Comparison of ENCODE assay signal across 21 mouse cellular contexts in the genomic region with DNA sequence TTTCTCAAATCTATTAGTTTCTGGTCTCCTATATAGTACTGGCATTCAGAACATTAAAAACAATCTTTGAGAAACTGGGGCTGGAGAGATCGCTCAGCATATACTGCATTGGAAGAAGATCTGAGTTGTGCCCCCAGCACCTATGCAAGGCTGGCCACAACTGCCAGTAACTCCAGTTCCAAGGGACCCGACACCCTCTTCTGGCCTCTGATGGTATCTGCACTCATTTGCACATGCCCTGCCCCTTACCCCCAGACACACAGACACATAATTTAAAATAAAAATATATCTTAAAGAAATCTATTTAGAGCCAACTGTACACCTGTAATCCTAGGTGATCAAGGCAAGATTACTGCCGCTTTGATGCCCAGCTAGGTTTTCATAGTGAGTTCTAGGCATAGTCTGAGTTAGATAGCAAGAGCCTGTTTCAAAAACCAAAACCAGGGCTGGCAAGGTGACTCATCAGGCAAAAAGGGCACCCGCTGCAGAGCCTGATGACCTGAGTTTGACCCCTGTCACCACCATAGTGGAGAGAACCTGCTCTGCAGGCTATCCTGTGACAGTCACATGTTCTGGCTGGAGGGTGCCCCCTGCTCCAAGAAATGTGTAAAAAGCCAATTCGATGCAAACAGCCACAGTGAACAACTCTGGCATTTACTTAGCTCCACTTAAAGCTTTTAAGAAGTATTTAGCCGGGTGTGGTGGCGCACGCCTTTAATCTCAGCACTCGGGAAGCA. TPM values are rescaled to one million over a fixed set of nuclear protein-coding genes. Genes with fewer than 3 reads are reported as not detected.
DNase-seq lines count a peak whose midpoint lies in the region; ATAC-seq and TF ChIP-seq lines count a peak whose summit lies in the region.
"Had no signal": no experiment of that assay in that cellular context is flagged by ENCODE, and none has a peak within 500 bp of the region (broad histone marks: within the 10 kb centered on the region; RNA-seq: fewer than 3 reads in every experiment).

No protein-coding gene starts in this region.

- H3K27ac ChIP-seq in lung, postnatal 0 days (ENCODE audit: low read length), result no peak overlapping the region
- H3K27ac ChIP-seq in embryonic facial prominence, embryonic 10.5 days (replicated peaks), result no peak overlapping the region
- H3K27ac ChIP-seq in heart, embryonic 10.5 days, result no peak overlapping the region
- H3K27ac ChIP-seq: embryonic facial prominence, embryonic 12.5 days; forebrain, embryonic 13.5 days had no signal

- no peaks in the 10 kb centered on the region; the same call in 1 of the 2 replicates for H3K4me1 ChIP-seq in lung, postnatal 0 days (ENCODE audit: insufficient read depth, low read depth, low read length)
- peaks cover 7% of the 10 kb centered on the region for H3K4me1 ChIP-seq in embryonic facial prominence, embryonic 10.5 days
- peaks cover 6% of the 10 kb centered on the region; the same call in 1 of the 2 replicates for H3K4me1 ChIP-seq in heart, embryonic 10.5 days
- H3K4me1 ChIP-seq: embryonic facial prominence, embryonic 12.5 days; forebrain, embryonic 13.5 days had no signal

- no peak overlapping the region for H3K4me2 ChIP-seq in lung, postnatal 0 days (replicated peaks; ENCODE audit: low read depth, low read length)
- H3K4me2 ChIP-seq: embryonic facial prominence, embryonic 12.5 days; forebrain, embryonic 13.5 days; heart, embryonic 11.5 days; midbrain, embryonic 11.5 days had no signal

- TF ChIP-seq EP300 in lung, postnatal 0 days (IDR thresholded peaks at IDR 0.05), result no peak

- TF ChIP-seq CTCF in lung, postnatal 0 days (IDR thresholded peaks at IDR 0.05), result peak; percentile 22; the same call in 1 of the 2 replicates

- no peaks in the 10 kb centered on the region for H3K27me3 ChIP-seq in lung, postnatal 0 days (replicated peaks; ENCODE audit: insufficient read depth, low read length)
- H3K27me3 ChIP-seq in embryonic facial prominence, embryonic 10.5 days (replicated peaks; ENCODE audit: low read depth, poor library complexity, severe bottlenecking), result peaks cover 7% of the 10 kb centered on the region; the same call in 1 of the 2 replicates
- no peaks in the 10 kb centered on the region for H3K27me3 ChIP-seq in heart, embryonic 10.5 days (ENCODE audit: insufficient read depth, poor library complexity, severe bottlenecking)
- H3K27me3 ChIP-seq: embryonic facial prominence, embryonic 12.5 days had no signal

- H3K4me3 ChIP-seq in lung, postnatal 0 days (ENCODE audit: low read depth, low read length), result no peak overlapping the region
- H3K4me3 ChIP-seq in embryonic facial prominence, embryonic 10.5 days, result no peak overlapping the region
- no peak overlapping the region for H3K4me3 ChIP-seq in heart, embryonic 10.5 days
- H3K4me3 ChIP-seq: embryonic facial prominence, embryonic 12.5 days; forebrain, embryonic 13.5 days; myocyte had no signal

- H3K36me3 ChIP-seq in lung, postnatal 0 days (ENCODE audit: insufficient read depth, low read length), result no peaks in the 10 kb centered on the region
- no peaks in the 10 kb centered on the region for H3K36me3 ChIP-seq in embryonic facial prominence, embryonic 10.5 days (replicated peaks)
- no peaks in the 10 kb centered on the region for H3K36me3 ChIP-seq in heart, embryonic 10.5 days
- H3K36me3 ChIP-seq: embryonic facial prominence, embryonic 12.5 days had no signal

- 76% methylated on average over 9 of the region's 9 CpGs for WGBS in lung, postnatal 0 days
- WGBS in embryonic facial prominence, embryonic 10.5 days, result 81% methylated on average over 9 of the region's 9 CpGs
- WGBS in heart, embryonic 10.5 days, result 70% methylated on average over 9 of the region's 9 CpGs

- ATAC-seq in lung, postnatal 0 days, result no peak
- ATAC-seq: forebrain, embryonic 13.5 days had no signal

- no peak overlapping the region for H3K9ac ChIP-seq in lung, postnatal 0 days (replicated peaks; ENCODE audit: low read depth)
- H3K9ac ChIP-seq: embryonic facial prominence, embryonic 12.5 days; forebrain, embryonic 13.5 days had no signal

- H3K9me3 ChIP-seq in lung, postnatal 0 days (ENCODE audit: low read length), result no peaks in the 10 kb centered on the region
- H3K9me3 ChIP-seq in embryonic facial prominence, embryonic 10.5 days, result no peaks in the 10 kb centered on the region
- H3K9me3 ChIP-seq in heart, embryonic 10.5 days, result no peaks in the 10 kb centered on the region
- H3K9me3 ChIP-seq: embryonic facial prominence, embryonic 12.5 days; forebrain, embryonic 13.5 days had no signal

- peak; percentile 7 for DNase-seq in adrenal gland, adult 2 months
- DNase-seq in adrenal gland, postnatal 10 days, result no peak
- DNase-seq in lung, postnatal 0 days (ENCODE audit: low spot score), result no peak
- DNase-seq in lung, postnatal 36 days, result no peak
- DNase-seq in embryonic facial prominence, embryonic 10.5 days (ENCODE audit: low spot score), result peak; percentile 24
- peak; percentile 20 for DNase-seq in yolk sac, embryonic 10.5 days (ENCODE audit: low spot score)
- DNase-seq in cerebellum, adult 8-10 months, result no peak
- no peak for DNase-seq in heart, embryonic 10.5 days (ENCODE audit: low spot score)
- DNase-seq: cerebellum, adult 2 months; kidney, adult 18-20 months; lung, adult 2 months; right cerebral cortex, postnatal 14 days had no signal

RNA-seq across cellular contexts. Expression of a gene that starts 2.3 kb away (rescaled TPM):
- 1 to 10 TPM; 4.4 to 8.3 TPM for total RNA-seq in adrenal gland, adult 2 months (2021)
- 0.37 and 0.58 TPM in 2 replicates for polyA plus RNA-seq in adrenal gland, adult 2 months (2012; rRNA removed)
- 1 to 10 TPM; 1.7 to 3.0 TPM for total RNA-seq in adrenal gland, postnatal 10 days (2021)
- polyA plus RNA-seq in lung, postnatal 0 days (2015; fragmentation: Nextera tagmentation; extraction: Ambion mirVana), result 1.3 and 2.2 TPM in 2 replicates
- 5.1 and 5.6 TPM in 2 replicates for polyA plus RNA-seq in embryonic facial prominence, embryonic 10.5 days (2016; fragmentation: Nextera tagmentation; extraction: Ambion mirVana)
- 2.0 and 2.8 TPM in 2 replicates for polyA plus RNA-seq in heart, embryonic 10.5 days (2016; fragmentation: Nextera tagmentation; extraction: Ambion mirVana)
- total RNA-seq: hematopoietic stem cell, adult 5-6 weeks had no signal

RNA-seq across cellular contexts. Expression of a gene that starts 8.9 kb away (rescaled TPM):
- total RNA-seq in adrenal gland, adult 2 months (2021), result 10 to 100 TPM; 14.1 to 17.2 TPM
- 2.9 and 4.4 TPM in 2 replicates for polyA plus RNA-seq in adrenal gland, adult 2 months (2012; rRNA removed)
- 10 to 100 TPM; 13.7 to 17.8 TPM for total RNA-seq in adrenal gland, postnatal 10 days (2021)
- polyA plus RNA-seq in lung, postnatal 0 days (2015; fragmentation: Nextera tagmentation; extraction: Ambion mirVana), result 9.5 and 10.0 TPM in 2 replicates
- 16.4 and 16.7 TPM in 2 replicates for polyA plus RNA-seq in embryonic facial prominence, embryonic 10.5 days (2016; fragmentation: Nextera tagmentation; extraction: Ambion mirVana)
- polyA plus RNA-seq in heart, embryonic 10.5 days (2016; fragmentation: Nextera tagmentation; extraction: Ambion mirVana), result 13.6 and 15.3 TPM in 2 replicates

RNA-seq across cellular contexts. Expression of a gene that starts 18.9 kb away (rescaled TPM):
- total RNA-seq in adrenal gland, adult 2 months (2021), result not detected
- not detected in 2 replicates for polyA plus RNA-seq in adrenal gland, adult 2 months (2012; rRNA removed)
- total RNA-seq in adrenal gland, postnatal 10 days (2021), result not detected
- polyA plus RNA-seq in lung, postnatal 0 days (2015; fragmentation: Nextera tagmentation; extraction: Ambion mirVana), result 0.15 TPM in 1 of 2 replicates, not detected in the other
- polyA plus RNA-seq in embryonic facial prominence, embryonic 10.5 days (2016; fragmentation: Nextera tagmentation; extraction: Ambion mirVana), result 0.21 and 0.38 TPM in 2 replicates
- polyA plus RNA-seq in heart, embryonic 10.5 days (2016; fragmentation: Nextera tagmentation; extraction: Ambion mirVana), result 0.15 TPM in 1 of 2 replicates, not detected in the other
- total RNA-seq: hematopoietic stem cell, adult 5-6 weeks; left cerebral cortex, postnatal 36 days had no signal
- polyA plus RNA-seq: C2C12; cerebellum, adult 2 months; lung, adult 2 months; midbrain, embryonic 11.5 days; myocyte; stomach, embryonic 14.5 days had no signal

Comparison
In these comparisons a context has a peak if more than half of its experiments do, and no peak if none do; other contexts are left out.
1. DNase-seq: peak in adrenal gland, adult 2 months (single experiment), embryonic facial prominence, embryonic 10.5 days (single experiment) and yolk sac, embryonic 10.5 days (single experiment); none in adrenal gland, postnatal 10 days (single experiment), lung, postnatal 0 days (single experiment), lung, postnatal 36 days (single experiment), cerebellum, adult 8-10 months (single experiment) and heart, embryonic 10.5 days (single experiment).